Mouse (Mus musculus) frontal cortex, postnatal 14 days (tissue): ENCODE data around the gene Prkca.
A peak's percentile ranks its signal among the peaks of the same experiment; 100 is the strongest.

ENCODE experiments used
- DNase-seq, 2 experiments: peaks; one replicate each; pipeline ENCODE4 v3.0.0; 2022; ENCODE audit warnings: low spot score in 2 of 2

Gene Prkca

DNA sequence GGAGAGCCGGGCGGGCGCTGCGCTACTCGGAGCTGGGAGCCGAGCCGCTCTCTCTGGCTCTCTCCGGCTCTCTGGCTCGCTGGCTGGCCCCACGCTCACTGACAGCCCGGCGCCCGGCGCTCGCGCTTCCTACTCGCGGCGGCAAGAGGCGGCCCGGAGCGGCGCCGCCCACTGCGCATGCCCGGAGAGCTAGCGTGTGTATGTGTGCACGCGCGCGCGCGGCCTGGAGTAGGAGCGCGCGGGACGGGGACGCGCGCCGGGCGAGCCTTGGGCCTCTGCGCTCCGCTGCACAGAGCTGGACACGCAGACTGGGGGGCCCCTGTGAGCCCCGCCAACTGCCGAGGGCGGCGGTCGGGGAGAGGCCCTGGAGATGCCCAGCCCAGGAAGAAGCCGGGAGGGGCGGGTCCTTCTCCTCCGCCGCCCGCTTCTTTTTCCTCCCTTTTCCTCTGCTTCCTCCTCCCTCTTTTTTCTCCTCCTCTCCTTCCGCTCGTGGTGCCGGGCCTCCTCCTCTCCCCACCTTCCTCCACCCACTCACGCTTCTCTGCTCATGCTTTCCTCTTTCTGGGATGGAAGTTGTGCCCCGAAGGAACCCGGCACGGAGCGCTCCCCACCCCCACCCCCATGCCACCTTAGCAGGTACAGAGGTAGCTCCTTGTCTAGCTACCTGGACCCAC is at the start of gene Prkca:
Gene Prkca, minus strand, starts transcription at position 140 of the 674 bp plus-strand sequence.
- DNase-seq = peak; percentile 83 to 90

GRCm38 (mm10) chr11:108385666-108386024 is 41.9 kb upstream of the Prkca start:
- DNase-seq = no peak

GRCm38 (mm10) chr11:108384920-108385665 is 41.4 kb upstream of the Prkca start:
- no peak for DNase-seq

DNA sequence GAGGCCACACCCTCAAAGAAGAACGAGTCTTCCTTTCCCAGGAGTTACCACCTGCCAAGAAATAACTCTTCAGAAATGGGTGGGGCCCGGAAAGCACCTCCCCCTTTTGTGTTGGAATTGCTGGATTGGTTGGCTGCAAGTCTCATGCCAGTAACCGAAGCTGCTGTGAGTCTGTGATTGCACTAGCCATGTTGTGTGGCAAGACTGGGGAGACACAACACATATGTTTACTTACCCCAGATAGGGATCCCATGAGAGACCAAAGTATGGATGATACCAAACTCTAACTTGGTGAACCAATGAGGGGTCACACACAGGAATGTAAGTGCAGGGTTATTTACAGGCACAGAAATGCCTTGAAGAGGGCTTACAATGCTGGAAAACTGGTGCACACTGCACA is 38.9 kb upstream of the Prkca start:
- DNase-seq = no peak

GRCm38 (mm10) chr11:108378363-108378751 is 34.6 kb upstream of the Prkca start:
- no peak for DNase-seq

DNA sequence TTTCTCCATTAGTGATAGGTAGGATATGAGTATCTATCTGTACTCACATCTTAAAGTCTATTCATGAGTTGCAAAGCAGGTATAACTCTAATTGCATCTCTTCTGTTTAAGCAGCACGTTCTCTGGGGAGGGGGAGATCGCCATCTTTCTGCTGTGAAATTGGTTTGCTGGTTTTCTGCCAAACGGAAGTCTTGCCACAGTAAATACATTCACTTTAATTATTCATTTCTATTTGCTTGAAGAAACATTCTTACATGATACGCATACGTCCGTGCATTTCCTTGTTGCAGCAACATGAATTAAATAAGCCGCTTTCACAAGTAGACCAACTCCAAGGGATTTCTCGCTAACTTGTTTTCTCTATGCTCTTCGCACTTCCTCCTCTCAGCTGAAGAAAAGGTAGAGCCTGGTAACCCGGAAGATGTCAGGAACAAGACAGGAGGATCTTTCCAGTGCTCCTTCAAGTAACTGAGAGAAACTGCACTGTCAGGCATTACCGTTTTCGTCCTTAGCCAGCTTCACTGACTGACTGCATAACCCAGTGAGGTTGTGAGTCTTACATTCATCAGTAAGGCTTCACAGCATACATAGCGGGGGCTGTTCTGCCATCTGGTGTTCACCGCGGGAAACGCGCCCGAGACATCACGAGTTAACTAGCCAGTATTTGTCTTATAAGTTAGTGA is 34.1 kb upstream of the Prkca start:
- peak; percentile 76 to 85 for DNase-seq

DNA sequence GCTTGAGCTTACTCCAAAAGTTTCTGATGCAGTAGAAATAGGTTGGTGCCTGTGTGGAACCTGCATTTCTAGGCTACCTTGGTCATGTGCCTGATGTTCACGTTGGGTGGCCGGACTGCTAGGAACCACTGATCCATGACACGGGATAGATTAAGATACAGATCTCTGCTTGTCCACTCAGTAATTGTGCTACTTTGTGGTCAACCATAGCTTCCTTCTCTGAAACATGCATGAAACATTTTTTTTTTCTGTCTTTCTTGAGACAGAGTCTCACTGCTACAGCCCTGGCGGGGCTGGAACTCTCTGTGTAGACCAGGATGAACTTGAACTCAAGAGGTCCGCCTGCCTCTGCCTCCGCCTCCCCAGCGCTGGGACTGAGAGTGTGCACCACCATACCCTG is 33.1 kb upstream of the Prkca start:
- DNase-seq = no peak

GRCm38 (mm10) chr11:108367046-108367445 is 23.3 kb upstream of the Prkca start:
- DNase-seq = no peak

- no peak for DNase-seq
These were observed 21.9 kb upstream of the Prkca start for GRCm38 (mm10) chr11:108365600-108365999.

GRCm38 (mm10) chr11:108364945-108365589 is 21.3 kb upstream of the Prkca start:
- DNase-seq = no peak

DNA sequence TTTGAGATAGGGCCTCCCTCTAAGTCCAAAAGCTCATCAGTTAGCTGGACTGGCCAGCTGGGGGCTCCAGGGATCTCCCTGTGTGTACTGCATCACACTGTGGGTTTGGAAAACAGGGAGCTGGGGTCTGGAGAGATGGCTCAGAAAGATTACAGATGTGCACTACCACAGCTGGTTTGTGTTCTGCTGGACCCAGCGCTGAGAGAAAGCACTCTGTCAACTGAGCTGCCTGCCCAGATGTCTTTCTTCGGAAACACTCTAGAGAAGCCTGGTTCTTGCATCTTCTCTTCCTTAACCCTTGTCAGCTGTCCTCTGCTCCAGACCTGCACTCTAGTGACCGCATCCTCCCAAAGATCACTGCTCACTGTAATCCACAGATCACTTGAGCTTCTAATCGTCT is 20.3 kb upstream of the Prkca start:
- no peak for DNase-seq

DNA sequence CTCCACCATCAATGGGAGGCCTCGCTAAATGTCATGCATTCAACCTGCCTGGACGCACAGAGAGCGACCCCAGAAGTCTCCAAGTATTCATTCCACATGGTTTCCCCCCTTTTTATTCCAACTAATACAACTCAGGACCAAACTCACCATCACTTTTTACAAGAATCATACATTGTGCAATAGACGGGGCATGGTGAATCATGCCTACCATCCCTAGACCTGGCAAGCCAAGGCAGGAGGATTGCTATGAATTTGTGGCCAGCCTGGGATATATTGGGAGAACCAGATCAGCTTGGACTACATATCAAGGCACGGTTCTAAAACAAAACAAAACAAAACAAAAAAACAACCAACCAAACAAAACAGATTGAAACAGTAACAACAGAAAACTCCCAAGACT is 19.2 kb upstream of the Prkca start:
- DNase-seq = no peak

GRCm38 (mm10) chr11:108360983-108361382 is 17.3 kb upstream of the Prkca start:
- DNase-seq = no peak

- DNase-seq = no peak
These were observed 15.2 kb upstream of the Prkca start for GRCm38 (mm10) chr11:108358911-108359310.

DNA sequence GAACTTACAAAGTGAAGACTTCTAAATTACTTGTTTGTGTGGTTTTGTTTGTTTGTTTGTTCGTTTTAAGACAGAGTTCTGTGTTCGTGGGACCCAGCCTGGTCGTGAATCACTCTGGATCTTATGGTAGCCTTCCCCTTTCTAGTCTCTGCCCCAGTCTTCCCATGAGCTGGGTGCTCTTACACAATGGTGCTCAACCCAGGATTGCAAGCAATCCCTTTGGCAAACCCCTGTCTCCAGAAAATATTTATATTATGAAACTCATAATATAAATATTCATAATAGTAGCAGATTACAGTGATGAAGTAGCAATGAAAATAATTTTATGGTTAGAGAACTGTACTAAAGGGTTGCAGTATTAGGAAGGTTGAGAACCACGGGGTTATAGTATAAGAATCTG is 12.3 kb upstream of the Prkca start:
- no peak for DNase-seq

DNA sequence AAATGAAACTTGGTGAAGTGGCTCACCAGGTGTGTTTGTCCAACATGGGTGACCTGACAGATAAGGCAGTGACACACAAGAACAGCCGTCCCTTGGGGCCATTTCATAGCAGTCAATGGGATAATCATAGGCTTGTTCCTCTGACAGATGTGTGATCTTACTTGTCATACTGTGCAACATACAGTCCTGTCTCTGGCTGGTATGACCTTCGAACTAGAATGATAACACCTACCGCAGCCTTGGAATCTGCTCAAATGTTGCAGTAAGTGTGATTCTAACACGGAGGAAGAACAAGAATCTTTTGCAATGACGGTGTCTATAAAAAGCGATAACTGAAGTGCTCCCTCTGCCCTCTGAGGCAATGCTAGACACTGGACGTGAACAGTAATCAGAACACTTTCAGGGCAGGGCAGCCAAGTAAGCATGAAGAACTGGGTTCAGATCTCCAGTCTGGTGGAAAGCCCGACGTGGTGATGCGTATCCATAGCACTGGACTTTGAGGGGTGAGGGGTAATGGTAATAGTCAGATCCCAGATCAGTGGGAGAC is 9.2 kb upstream of the Prkca start:
- DNase-seq = no peak

- no peak for DNase-seq
These were observed 7.1 kb upstream of the Prkca start for GRCm38 (mm10) chr11:108350799-108351198.

- DNase-seq = no peak
These were observed 1.6 kb upstream of the Prkca start for GRCm38 (mm10) chr11:108345321-108345720.

GRCm38 (mm10) chr11:108344759-108345158 is 1.0 kb upstream of the Prkca start:
- no peak for DNase-seq

- peak in 1 of 2 experiments; percentile 34 for DNase-seq
These were observed 653 bp downstream of the Prkca start, which contains the start of gene Apoh for GRCm38 (mm10) chr11:108342781-108343768. TSS of gene Apoh (plus strand) at chr11:108343354.

DNA sequence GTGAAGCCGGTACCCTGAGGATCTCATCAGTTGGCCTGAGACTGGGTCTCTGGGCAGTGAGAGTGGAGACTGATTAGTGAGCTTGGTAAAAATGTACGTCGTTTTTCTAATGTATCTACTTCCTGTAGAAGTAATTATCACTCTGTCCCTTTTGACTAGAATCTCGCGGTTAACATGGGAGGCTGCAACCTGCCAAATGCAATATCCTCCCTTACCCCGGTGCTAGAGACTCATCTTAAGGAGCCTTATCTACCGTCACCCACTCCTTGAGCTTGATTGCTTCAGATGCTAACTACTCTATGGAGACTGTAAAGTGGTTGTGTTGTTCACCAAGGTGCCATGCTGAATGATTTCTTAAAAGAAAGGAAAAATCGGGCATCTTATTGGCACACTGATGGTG is 1.9 kb downstream of the Prkca start:
- DNase-seq = no peak
